Mouse (Mus musculus) heart, postnatal 0 days (tissue): ENCODE results near the gene Ltbp4. TPM values are rescaled to one million over a fixed set of nuclear protein-coding genes. Genes with fewer than 3 reads are reported as not detected.

Experiments
- ATAC-seq: fragments of 200-750 bp; cut with Nextera tagmentation; 2 replicates; pipeline ENCODE4 v1.8.0; 2017; ENCODE audit warnings: low read depth, moderate number of reproducible peaks, moderate library complexity; ENCODE audit not compliant: insufficient read depth
- DNase-seq: peaks from one replicate; pipeline ENCODE4 v3.0.0-alpha.2; 2016; ENCODE audit warnings: low spot score
- H3K27ac ChIP-seq: fragments of 300-500 bp; sonication (generic); 2 replicates; pipeline ENCODE4 v1.5.1; 2014; ENCODE audit warnings: low read depth, mild to moderate bottlenecking
- H3K27me3 ChIP-seq: fragments of 300-500 bp; sonication (generic); 2 replicates; pipeline ENCODE4 v1.6.1; 2014; ENCODE audit warnings: low read length, mixed read lengths; ENCODE audit not compliant: control insufficient read depth, insufficient read depth
- H3K36me3 ChIP-seq: fragments of 300-500 bp; sonication (generic); replicated peaks from 2 replicates; pipeline ENCODE4 v1.6.1; 2014; ENCODE audit warnings: low read length, mixed read lengths; ENCODE audit not compliant: control insufficient read depth, insufficient read depth
- H3K4me1 ChIP-seq: fragments of 300-500 bp; sonication (generic); 2 replicates; pipeline ENCODE4 v1.6.1; 2014; ENCODE audit warnings: antibody characterized with exemption; ENCODE audit not compliant: control insufficient read depth, insufficient read depth
- H3K4me2 ChIP-seq: fragments of 300-500 bp; sonication (generic); 2 replicates; pipeline ENCODE4 v1.6.1; 2014; ENCODE audit warnings: low read depth, mild to moderate bottlenecking, low read length, moderate library complexity
- H3K4me3 ChIP-seq: fragments of 300-500 bp; sonication (generic); 2 replicates; pipeline ENCODE4 v1.5.1; 2014; ENCODE audit warnings: low read depth, low read length
- H3K9ac ChIP-seq: fragments of 300-500 bp; sonication (generic); replicated peaks from 2 replicates; pipeline ENCODE4 v1.6.1; 2014; ENCODE audit warnings: low read depth, low read length, mixed read lengths
- H3K9me3 ChIP-seq: fragments of 300-500 bp; sonication (generic); replicated peaks from 2 replicates; pipeline ENCODE4 v1.6.1; 2016; ENCODE audit warnings: low read length; ENCODE audit not compliant: control insufficient read depth
- CTCF ChIP-seq: IDR thresholded peaks from 2 replicates; pipeline ENCODE4 v1.5.1; 2016; ENCODE audit warnings: antibody characterized with exemption, control low read depth, low read depth
- EP300 ChIP-seq: IDR thresholded peaks from 2 replicates; pipeline ENCODE4 v1.6.1; 2016; ENCODE audit warnings: antibody characterized with exemption, low read depth
- WGBS: fragments of 180-500 bp; shearing (Covaris S2); extraction: QIAGEN DNeasy Blood & Tissue Kit; methylation state at CpG from one replicate; pipeline ENCODE4 v1.1.7; 2014; 5-methylcytosine and 5-hydroxymethylcytosine counted together
- polyA plus RNA-seq: library from polyadenylated mRNA; unstranded; fragments of >200 nt; fragmentation: Nextera tagmentation; extraction: Ambion mirVana; gene quantifications from 2 replicates; pipeline ENCODE4 v1.2.1, GENCODE M21; 2015
- total RNA-seq: library from RNA; depleted of rRNA; stranded (reverse); fragments of >200 nt; gene quantifications from 2 replicates; pipeline ENCODE4 v1.2.3, GENCODE M21; 2014; ENCODE audit warnings: low replicate concordance

Ltbp4 gene
- total and polyA plus RNA-seq, 2 experiments from 2014 or later = 61.7 to 150 TPM

- Histone ChIP-seq H3K4me3 (no peak overlapping the region), H3K27me3 (peaks cover 3% of the 10 kb centered on the region), H3K27ac (peak overlapping the region; percentile 6; the same call in 1 of the 2 replicates), H3K4me2 (no peak overlapping the region), H3K9ac (no peak overlapping the region), H3K9me3 (peaks cover 8% of the 10 kb centered on the region), H3K4me1 (no peaks in the 10 kb centered on the region), H3K36me3 (peaks cover 7% of the 10 kb centered on the region)
- TF ChIP-seq EP300 (no peak), CTCF (no peak)
- ATAC-seq (peak; percentile 51), DNase-seq (no peak)
- 40% methylated on average over 7 of the region's 7 CpGs for WGBS
These were observed 21.5 kb downstream of the Ltbp4 start for GRCm38 (mm10) chr7:27315958-27316357.

- WGBS = 92% methylated on average over 3 of the region's 3 CpGs
- 0 out of 2 replicates have a peak, but pooled peaks cover 2% of the 10 kb centered on the region for H3K4me1 ChIP-seq
- no peak overlapping the region for H3K4me2 ChIP-seq
- H3K27ac ChIP-seq = no peak overlapping the region
- ATAC-seq = no peak
- peaks cover 7% of the 10 kb centered on the region for H3K36me3 ChIP-seq
- DNase-seq = no peak
- H3K9ac ChIP-seq = no peak overlapping the region
- H3K9me3 ChIP-seq = peaks cover 8% of the 10 kb centered on the region
- H3K4me3 ChIP-seq = no peak overlapping the region
- no peaks in the 10 kb centered on the region; the same call in 1 of the 2 replicates for H3K27me3 ChIP-seq
- TF ChIP-seq EP300 (no peak), CTCF (no peak)
These were observed 23.1 kb downstream of the Ltbp4 start for GRCm38 (mm10) chr7:27314393-27314792.

GRCm38 (mm10) chr7:27311651-27312284 lies 25.7 kb downstream of the Ltbp4 start:
- Histone ChIP-seq H3K4me3 (no peak overlapping the region), H3K36me3 (peaks cover 7% of the 10 kb centered on the region), H3K9me3 (peaks cover 8% of the 10 kb centered on the region), H3K9ac (no peak overlapping the region), H3K4me2 (no peak overlapping the region), H3K27ac (no peak overlapping the region), H3K27me3 (peaks cover 6% of the 10 kb centered on the region; the same call in 1 of the 2 replicates), H3K4me1 (peaks cover 5% of the 10 kb centered on the region; the same call in 1 of the 2 replicates)
- no peak for ATAC-seq
- WGBS = 85% methylated on average over 12 of the region's 12 CpGs
- TF ChIP-seq EP300 (no peak), CTCF (no peak)
- DNase-seq = no peak

- peaks cover 7% of the 10 kb centered on the region for H3K36me3 ChIP-seq
- DNase-seq = no peak
- peak overlapping the region; percentile 49; the same call in 1 of the 2 replicates for H3K4me2 ChIP-seq
- no peak for ATAC-seq
- WGBS = 38% methylated on average over 8 of the region's 8 CpGs
- H3K4me1 ChIP-seq = peaks cover 5% of the 10 kb centered on the region; the same call in 1 of the 2 replicates
- H3K9me3 ChIP-seq = peaks cover 8% of the 10 kb centered on the region
- H3K9ac ChIP-seq = no peak overlapping the region
- H3K27me3 ChIP-seq = peaks cover 13% of the 10 kb centered on the region; the same call in 1 of the 2 replicates
- no peak overlapping the region for H3K27ac ChIP-seq
- TF ChIP-seq EP300 (no peak), CTCF (no peak)
- H3K4me3 ChIP-seq = no peak overlapping the region
These were observed 26.4 kb downstream of the Ltbp4 start for GRCm38 (mm10) chr7:27310996-27311535.

GRCm38 (mm10) chr7:27310306-27310705 lies 27.2 kb downstream of the Ltbp4 start:
- Histone ChIP-seq H3K27ac (no peak overlapping the region), H3K9me3 (peaks cover 8% of the 10 kb centered on the region), H3K27me3 (peaks cover 20% of the 10 kb centered on the region), H3K9ac (no peak overlapping the region), H3K4me2 (peak overlapping the region; percentile 49), H3K36me3 (peaks cover 7% of the 10 kb centered on the region), H3K4me1 (peaks cover 5% of the 10 kb centered on the region; the same call in 1 of the 2 replicates), H3K4me3 (peak overlapping the region; percentile 25; the same call in 1 of the 2 replicates)
- TF ChIP-seq EP300 = peak; percentile 30; the same call in 1 of the 2 replicates
- no peak for TF ChIP-seq CTCF
- peak; percentile 76 for DNase-seq
- peak; percentile 80 for ATAC-seq
- 19% methylated on average over 17 of the region's 17 CpGs for WGBS
